Mouse (Mus musculus): ENCODE results near the gene Rasal3.

Gene Rasal3

DNA sequence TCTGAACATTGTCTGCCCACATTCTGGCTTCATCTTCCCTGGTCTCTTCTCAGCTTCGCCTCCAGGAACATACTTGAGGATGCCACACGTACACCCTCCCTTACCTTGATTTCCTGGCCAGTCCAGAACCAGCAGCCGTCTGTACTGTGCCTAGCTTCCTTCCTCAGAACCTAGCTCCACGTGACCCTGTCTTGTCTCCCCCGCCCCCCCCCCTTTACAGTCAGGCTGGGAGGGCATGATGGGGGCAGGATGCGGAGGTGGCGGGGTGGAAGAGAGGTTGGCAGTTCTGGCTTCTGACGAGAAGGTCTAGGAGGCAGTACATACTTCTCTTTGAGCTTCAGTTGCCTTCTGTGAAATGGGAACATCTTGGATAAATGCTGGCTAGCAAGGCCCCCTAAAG is at the start of gene Rasal3:
TSS of gene Rasal3 (minus strand) at position 167 of the 400 bp plus-strand sequence.
- DNase-seq (ENCODE audit: low spot score in 2 of 2) = no peak

DNA sequence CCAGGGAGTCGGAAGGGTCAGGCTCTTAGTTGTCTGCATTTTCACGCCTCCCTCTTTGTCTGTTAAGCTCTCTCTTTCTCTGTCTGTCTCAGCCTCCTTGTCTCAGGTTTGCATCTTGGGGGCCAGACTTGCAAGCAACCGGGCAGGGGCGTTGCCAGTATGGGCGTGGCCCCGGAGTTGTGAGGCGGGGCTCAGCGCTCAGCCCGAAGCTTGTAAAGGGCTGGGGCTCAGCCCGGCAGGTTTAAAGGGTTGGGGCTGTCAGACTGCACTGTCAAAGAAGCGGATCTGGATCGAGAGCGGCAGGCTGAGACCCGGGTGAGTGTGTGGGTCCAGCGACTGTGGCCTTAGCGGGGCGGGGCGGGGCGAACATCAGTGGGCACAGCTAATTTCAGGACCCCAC is 49.1 kb upstream of the Rasal3 start, which contains the start of gene Cyp4f39:
TSS of gene Cyp4f39 (plus strand) at position 242 of the 400 bp plus-strand sequence.
- DNase-seq (ENCODE audit: low spot score in 2 of 2) = no peak

DNA sequence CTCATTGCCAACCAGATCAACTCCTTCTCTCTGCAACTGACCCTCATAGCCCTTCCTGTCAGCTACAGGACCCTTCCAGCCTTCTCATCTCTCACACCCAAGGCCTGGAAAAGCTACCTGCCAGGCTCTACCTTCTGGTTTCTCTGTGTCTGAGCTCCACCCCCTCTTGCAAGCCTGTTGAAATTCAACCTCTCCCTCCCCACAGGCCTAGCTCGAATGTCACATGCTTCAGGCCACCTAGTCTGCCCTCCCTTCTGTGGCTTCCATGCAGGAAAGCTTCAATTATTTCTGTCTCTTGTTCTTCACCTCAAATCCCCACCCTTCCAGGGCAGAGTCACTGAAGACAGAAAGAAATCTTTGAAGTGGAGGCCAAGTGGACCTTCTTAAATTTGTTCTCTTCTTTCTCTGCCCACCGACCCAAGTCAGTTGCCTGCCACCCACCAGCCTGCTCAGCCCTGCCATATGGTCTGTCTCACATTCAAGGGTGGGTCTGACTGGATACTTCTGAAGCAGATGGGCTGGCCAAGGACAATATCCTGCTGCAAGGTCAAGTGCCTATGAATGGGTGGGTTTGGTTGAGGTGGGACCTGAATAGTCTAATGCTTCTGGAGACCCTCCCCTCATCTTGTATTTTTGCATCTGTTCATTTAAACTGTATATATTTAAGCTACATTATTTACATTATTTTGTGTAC is 47.6 kb upstream of the Rasal3 start:
- no peak for DNase-seq (ENCODE audit: low spot score in 2 of 2)

DNA sequence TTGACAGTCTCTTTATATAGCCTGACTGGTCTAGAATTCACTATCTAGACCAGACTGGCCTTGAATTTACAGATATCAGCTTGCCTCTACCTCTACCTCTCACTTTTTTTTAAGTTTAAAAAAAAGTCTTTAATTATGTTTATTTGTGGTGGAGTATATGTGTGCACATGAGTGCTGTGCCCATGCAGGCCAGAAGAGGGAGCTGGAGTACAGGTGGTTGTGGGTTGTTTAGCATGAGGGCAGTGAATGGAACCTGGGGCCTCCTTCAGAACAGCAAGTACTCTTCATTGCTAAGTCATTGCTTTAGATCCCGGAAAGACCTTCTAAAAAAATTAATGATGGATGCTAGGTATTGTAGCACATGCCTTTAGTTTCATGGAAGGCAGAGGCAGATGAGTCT is 45.7 kb upstream of the Rasal3 start:
- no peak for DNase-seq (ENCODE audit: low spot score in 2 of 2)

DNA sequence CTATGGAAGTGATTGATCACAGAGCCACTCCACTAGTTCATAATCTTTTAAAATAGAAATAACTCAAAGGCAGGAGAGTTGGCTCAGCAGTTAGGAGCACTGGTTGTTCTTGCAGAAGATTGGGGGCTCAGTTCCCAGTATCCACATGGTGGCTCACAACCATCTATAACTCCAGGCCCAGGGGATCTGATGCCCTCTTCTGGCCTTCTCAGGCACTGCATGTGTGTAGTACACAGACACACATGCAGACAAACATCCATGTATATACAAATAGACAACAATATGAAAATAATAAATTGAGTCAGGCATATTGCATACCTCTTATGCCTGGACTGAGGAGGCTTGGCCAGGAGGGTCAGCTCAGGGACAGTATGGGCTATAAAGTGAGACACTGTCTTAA is 43.8 kb upstream of the Rasal3 start:
- no peak for DNase-seq (ENCODE audit: low spot score in 2 of 2)

DNA sequence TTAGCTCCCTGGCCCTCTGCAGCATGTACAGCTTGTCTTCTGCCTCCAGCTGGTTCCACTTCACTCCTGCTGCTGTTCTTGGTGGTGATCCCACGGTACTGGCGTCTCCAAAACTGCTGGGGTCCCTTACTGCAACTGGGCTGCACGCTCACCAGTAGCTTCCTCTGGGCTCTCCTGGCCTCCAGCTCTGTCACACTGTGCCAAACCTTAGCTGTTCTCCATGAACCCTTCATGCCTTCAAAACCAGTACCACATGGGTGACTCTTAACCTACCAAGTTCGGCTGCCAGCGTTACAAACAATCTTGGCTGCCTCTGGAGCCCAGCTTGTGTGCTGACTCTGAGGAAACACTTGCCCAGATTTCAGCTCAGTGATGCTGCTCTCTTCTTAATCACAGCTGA is 41.6 kb upstream of the Rasal3 start:
- no peak for DNase-seq (ENCODE audit: low spot score in 2 of 2)

DNA sequence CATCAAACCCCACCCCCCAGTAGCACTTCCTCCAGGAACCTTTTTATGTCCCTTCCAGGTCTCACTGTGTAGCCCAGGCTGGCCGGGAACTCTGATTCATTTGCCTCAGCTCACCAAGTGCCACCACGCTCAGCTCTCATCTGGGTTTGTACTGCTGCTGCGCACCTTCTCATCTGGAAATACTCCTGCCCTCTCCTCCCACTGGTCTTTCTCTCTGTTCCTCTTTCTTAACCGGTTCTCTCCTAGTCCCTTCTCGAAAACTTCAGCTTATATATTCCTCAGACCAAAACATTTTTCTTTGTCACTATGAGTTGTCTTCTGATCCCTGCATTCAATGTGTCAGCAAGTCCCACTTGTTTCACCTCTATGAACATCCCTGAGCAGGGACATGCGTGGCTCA is 39.9 kb upstream of the Rasal3 start:
- no peak for DNase-seq (ENCODE audit: low spot score in 2 of 2)

DNA sequence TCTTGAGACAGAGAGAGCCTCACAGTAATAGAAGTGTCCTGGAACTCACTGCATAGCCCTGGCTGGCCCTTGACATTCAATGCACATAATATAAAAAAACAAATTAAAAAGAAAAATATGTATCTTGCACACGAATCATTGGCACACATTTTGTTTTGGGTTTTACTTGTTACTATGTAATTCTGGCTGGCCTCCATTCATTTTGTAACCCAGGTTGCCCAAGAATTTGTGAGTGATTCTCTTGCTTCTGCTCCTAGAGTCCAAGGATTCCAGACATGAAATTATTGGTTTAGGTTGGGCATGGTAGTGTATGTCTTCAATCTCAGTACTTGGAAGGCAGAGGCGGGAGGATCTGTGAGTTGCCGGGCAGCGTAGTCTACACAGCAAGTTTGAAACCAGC is 33.7 kb upstream of the Rasal3 start:
- DNase-seq (ENCODE audit: low spot score in 2 of 2) = no peak

DNA sequence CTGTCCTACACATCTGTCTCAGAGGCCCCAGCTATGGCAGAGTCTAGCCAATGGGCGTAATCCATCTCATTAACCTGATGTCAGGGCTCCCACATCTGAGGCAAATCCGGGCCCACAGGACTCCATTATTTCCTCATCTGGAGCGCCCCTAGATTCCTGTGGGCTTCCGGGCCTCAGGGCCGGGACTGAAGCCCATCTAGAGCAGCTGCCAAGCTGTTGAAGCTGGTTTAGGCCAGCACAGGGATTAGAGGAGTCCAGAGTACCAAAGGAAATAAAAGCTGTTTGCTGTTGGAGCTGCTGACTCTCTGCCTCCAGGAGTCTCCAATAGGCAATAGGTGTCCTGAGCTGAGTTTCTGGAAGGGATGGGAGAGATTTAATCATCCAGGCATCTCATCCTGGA is 31.8 kb upstream of the Rasal3 start:
- DNase-seq (ENCODE audit: low spot score in 2 of 2) = no peak

DNA sequence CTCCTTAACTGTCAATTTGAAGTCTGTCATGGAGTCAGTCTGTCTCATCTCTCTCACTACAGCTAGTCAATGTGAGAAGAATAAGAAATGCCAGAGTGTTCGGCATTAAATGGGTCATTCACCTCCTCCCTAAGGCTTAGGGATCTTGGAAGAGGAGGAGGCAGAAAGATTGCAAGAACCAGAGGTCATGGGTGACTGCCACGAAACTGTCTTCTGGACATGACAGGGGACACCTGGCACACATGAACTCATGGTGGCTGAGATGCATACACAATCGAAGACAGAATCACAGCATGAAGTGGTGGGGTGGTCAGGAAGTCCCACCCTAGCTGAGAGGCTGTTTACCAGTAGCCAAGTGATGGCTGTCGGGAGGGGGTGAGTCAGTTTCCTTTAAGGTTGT is 30.9 kb upstream of the Rasal3 start:
- no peak for DNase-seq (ENCODE audit: low spot score in 2 of 2)

DNA sequence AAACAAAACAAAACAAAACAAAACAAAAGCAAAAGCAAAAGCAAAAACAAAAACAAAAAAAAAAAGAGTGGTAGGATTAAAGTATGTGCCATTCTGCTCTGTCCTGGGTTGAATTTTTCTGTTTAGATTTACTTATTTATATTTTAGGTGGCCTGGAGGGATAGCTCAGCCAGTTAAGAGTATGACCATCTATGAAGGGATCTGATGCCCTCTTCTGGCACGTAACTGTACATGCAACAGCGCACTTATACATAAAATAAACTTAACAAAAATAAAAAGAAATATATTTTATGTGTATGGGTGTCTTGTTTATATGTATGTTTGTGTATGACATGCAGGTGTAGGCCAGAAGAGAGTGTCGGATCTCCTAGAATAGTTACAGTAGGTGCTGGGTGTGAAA is 28.6 kb upstream of the Rasal3 start:
- no peak for DNase-seq (ENCODE audit: low spot score in 2 of 2)

DNA sequence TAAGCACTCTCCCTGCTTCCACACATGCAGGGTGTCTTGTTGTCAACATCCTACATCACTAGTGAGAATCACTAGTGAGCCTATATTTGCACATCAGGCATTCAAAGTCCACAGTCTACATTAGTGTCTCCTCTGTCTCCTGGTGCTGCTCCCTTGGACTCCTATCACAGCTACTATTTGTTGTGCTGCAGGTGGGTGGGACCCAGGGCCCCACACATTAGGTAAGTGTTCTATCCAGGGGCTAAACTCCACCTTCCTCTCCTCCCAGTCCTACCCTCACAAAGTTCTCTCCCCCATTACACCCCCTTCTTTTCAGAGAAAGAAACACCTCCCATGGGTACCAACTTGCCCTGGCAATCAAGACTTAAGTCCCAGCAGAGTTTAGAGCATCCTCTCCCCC is 23.2 kb upstream of the Rasal3 start:
- no peak for DNase-seq (ENCODE audit: low spot score in 2 of 2)

DNA sequence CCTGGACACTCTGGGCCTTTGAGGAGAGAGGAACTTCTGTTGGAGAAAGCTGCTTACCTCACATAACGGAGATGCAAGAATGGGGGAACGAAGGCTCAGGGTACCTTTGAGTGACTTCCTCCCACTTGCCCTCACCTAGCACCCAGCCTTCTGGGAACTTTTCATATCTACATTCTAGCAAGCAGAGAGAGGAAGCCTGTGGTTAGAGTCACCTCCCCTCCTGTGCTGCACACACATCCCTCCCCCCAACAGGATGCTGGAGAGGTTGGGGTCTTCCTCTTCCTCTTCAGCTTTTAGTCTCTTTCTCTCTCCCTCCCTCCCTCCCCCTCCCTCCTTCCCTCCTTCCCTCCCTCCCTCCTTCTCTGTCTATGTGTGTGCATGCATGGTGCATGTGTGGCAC is 20.7 kb upstream of the Rasal3 start, which contains the start of gene Pglyrp2:
TSS of gene Pglyrp2 (minus strand) at position 134 of the 400 bp plus-strand sequence.
- no peak for DNase-seq (ENCODE audit: low spot score in 2 of 2)

DNA sequence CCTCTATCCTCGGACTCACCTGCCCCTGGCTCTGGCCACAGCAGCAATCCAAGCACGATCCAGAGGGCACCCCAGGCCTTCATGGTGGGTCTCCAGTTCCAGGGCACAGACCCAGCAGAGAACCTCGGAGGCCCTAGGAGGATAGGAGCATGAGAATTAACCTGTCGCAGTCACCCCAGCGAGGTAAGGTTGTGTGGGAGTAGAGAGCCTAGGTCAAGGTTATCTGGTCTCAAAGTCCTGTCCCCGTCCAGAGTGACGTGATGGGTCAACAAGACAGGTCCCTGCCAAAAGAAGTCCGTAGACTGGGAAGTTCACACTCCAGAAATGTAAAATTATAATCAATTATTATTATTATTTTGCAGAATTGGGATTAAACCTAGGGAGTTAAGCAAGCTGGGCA is 17.4 kb upstream of the Rasal3 start:
- no peak for DNase-seq (ENCODE audit: low spot score in 2 of 2)

DNA sequence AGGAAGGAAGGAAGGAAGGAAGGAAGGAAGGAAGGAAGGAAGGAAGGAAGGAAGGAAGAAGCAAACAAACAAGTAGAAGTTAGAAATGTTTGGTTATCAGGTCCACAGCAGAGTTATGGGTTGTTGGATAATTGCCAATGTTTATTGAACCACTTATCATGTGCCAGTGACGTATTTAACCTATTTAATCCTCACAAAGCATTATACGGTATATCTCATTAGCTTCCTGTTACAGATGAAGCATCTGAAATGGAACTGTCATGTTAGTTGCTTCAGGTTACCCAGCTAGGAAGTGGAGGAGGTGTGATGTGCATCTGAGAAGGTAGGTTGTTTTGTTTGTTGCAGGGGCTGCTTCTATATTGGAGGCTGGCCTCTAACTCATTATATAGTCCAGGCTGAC is 16.6 kb upstream of the Rasal3 start:
- DNase-seq (ENCODE audit: low spot score in 2 of 2) = no peak

DNA sequence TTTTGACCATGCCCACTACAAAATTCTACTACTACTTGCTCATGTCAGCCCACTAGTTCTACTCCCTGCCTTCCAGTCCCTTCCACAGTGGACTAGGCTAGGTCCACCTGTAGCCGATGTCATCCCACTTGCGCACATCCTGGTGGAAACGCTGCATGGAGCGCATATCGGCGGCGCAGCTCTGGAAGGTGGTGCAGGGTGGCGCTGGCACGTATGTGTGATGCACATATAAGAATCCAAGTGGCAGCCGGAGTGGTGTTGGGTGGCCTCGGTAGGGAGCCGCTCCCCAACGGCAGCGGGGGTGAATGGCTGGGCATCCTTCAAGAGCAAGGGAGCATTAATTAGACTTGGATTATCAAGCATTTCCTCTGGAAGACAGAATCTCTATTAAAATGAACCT is 13.4 kb upstream of the Rasal3 start:
- DNase-seq (ENCODE audit: low spot score in 2 of 2) = no peak

DNA sequence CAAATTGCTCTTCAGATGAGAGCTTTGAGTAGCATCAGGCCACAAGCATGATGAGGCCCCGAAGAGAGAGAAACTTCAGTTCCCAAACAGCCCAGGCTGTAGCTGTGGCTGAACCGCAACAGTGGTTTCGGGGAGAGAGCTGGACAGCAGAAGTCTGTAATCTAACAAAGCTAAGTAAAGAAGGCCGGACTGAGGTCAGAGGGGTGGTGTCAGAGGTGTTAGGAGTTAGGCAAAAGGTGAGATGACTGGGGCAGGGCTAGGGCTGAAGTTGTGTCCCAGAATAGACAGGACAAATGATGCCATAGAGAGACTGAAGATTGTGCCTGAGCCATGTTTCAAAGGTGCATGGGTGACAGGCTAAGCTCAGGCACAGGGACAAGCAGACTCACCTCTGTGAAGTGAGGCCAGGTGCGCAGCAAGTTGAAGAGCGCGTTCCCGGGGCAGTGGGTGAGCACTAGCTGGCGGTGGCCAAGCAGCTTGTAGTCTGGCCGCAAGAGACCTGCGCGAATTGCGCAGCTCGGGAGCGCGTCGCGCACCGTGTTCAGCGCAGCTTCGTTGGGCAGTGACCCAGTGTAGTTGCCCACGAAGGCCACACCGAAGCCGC is 12.1 kb upstream of the Rasal3 start:
- no peak for DNase-seq (ENCODE audit: low spot score in 2 of 2)

DNA sequence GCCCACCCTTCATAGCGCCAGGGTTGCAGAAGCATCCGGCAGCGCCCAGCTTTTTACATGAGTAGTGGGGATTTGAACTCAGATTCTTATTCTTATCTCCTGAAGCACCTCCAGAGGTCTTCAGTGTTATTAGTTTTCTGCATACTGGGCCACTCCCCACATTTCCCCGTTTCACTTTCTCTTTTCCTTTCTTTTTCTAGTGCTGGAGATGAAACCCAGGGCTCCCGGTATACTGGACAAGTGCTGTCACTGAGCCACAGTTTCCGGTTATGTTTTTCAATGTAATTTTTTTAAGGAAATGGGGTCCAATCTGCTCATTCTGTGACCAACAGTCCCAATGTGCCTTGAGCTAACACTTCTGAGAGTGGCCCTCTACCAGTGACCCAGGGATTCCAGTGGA is 8.5 kb upstream of the Rasal3 start:
- DNase-seq (ENCODE audit: low spot score in 2 of 2) = no peak

DNA sequence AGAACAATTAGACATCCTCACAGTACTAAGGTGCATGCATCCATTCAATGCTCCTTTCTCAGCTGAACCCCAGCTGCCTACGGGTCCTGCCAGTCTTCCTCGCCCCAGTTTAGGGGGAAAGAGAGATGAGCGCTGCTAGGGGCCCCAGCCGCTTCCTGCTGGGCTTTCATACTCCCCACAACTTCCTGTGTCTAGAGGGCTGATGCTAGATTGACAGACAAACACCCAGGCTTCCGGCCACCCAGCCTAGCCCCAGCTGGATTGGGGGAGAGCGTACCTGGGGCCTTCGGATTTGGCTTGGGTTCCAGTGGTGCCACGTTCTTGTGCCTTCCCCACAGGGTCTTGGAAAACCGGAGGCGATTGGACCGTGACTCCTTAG is 615 bp downstream of the Rasal3 start:
- no peak for DNase-seq (ENCODE audit: low spot score in 2 of 2)

DNA sequence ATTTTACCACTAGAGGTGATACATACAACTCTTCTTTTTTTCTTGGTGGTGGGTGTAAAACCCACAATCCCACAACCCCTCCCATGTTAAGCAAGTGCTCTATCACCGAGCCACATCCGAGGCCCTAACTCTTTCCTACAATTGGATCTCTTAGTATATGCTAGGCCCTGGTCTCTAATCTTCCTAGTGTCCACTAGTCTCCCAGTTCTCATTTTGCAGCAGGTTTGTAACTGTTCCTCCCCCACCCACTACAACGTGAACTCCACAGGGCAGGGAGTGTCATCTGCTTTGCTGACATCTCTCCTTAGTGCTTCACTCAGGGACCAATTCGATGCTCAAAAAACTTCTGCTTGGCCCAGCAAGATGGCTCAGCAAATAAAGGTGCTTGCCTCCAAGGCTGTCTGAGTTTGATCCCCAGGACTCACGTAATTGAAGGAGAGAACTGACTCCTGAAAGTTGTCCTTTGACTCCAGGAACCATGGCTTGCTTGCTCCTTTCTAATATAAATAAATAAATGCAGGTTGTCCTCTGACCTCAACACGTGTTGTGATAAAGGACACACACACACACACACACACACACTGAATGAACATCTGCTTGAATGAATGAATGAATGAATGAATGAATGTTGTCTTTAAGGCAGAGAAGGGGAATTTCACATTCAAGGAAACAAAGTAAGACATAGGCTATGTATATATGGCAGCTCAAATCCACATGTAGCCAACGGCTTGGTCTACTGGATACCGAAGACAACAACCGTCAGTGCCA is 1.2 kb downstream of the Rasal3 start:
- no peak for DNase-seq (ENCODE audit: low spot score in 2 of 2)

DNA sequence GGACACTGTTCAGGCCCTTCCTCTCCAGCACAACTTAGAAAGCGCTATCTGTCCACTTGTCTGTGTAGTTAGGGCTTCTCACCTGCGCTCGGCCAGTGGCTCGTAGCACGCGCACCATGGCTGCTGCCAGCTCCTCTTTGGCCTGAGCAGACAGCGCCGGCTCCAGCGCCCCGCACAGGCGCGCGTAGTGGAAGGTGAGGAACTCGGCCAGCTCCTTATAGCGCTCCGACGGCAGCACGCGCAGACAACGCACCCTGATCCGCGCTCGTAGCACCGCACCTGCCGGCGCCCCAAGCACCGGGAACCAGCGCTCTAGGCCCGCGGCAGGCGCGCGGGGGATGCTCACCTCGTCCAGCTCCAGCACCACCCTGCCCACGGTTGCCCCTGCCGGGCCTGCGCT is 7.1 kb downstream of the Rasal3 start:
- no peak for DNase-seq (ENCODE audit: low spot score in 2 of 2)

DNA sequence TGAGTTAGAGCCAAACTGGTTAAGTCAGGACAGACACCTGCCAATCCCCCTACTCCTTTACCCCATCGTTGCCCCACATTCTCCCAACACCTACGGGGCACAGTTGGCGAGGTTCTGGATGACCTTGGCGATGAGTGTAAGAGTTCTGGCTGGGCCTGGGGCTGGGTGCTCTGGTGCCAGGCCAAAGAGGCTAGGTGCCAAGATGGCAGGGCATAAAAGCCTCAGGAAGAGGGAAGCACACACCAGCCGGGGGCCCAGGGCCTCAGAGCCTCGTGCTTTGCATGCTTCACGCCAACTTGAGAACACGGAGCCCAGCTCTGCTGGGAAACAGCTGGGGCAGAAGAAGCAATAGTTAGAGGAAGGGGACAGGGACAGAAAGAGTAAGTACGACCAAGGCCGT is 9.4 kb downstream of the Rasal3 start:
- no peak for DNase-seq (ENCODE audit: low spot score in 2 of 2)

DNA sequence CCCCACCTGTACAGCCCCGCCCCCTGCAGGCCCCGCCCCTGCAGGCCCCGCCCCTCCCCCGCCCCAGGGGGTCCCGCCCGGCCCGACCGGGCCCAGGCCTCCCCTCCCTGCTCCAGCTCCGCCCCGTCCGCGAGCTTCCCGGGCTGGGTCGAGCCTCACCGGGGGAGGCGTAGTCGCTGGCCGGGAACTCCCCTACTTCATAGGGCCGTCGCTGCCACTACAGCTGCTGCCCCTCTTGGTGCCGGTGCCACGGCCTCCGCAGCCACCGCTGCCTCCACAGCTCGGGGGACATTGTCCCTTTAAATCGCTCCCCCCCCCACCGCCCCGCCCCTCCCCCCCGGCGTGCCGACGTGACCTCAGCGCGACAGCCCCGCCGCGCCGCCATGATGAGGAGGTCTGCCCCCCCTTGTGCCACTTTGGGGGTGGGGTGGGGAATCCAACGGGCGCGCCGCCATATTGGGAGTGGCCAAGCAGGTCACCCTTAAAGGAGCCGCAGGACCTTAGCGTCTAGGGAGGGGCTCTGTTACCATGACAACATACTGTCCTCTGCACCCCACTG is 14.2 kb downstream of the Rasal3 start, which contains the start of gene Wiz:
TSS of gene Wiz (minus strand) at position 339 of the 559 bp plus-strand sequence.
- peak; percentile 94 to 95 for DNase-seq (ENCODE audit: low spot score in 2 of 2)
